Mouse (Mus musculus) ES-Bruce4 (cell line): ENCODE measurements around the gene Gde1. TPM values are rescaled to one million over a fixed set of nuclear protein-coding genes. Genes with fewer than 3 reads are reported as not detected.

Source experiments
- H3K27ac ChIP-seq: 2 replicates; pipeline ENCODE4 v1.5.1; 2012; ENCODE audit warnings: low read length, inconsistent platforms; ENCODE audit not compliant: insufficient read depth
- H3K27me3 ChIP-seq: 2 replicates; pipeline ENCODE4 v1.6.1; 2012; ENCODE audit warnings: mild to moderate bottlenecking, low read length, inconsistent platforms; ENCODE audit not compliant: control insufficient read depth, poor library complexity, insufficient read depth, severe bottlenecking
- H3K36me3 ChIP-seq: 2 replicates; pipeline ENCODE4 v1.6.1; 2012; ENCODE audit warnings: inconsistent platforms, mild to moderate bottlenecking, low read length, moderate library complexity; ENCODE audit not compliant: control insufficient read depth, poor library complexity, insufficient read depth, severe bottlenecking
- H3K4me1 ChIP-seq: one replicate; pipeline ENCODE4 v1.8.1; 2011; ENCODE audit warnings: low read length; ENCODE audit not compliant: control insufficient read depth, insufficient read depth
- H3K4me3 ChIP-seq: 2 replicates; pipeline ENCODE4 v1.5.1; 2011; ENCODE audit warnings: low read depth, mild to moderate bottlenecking, low read length
- H3K9ac ChIP-seq: 2 replicates; pipeline ENCODE4 v1.6.1; 2012; ENCODE audit warnings: low read depth, mild to moderate bottlenecking, inconsistent platforms; ENCODE audit not compliant: poor library complexity, severe bottlenecking
- H3K9me3 ChIP-seq: replicated peaks from 2 replicates; pipeline ENCODE4 v1.6.1; 2012; ENCODE audit warnings: mild to moderate bottlenecking, low read length, inconsistent platforms; ENCODE audit not compliant: control insufficient read depth, poor library complexity, insufficient read depth, severe bottlenecking
- CTCF ChIP-seq: IDR thresholded peaks from one replicate; pipeline ENCODE4 v1.8.1; 2011; ENCODE audit warnings: low read depth, low read length
- EP300 ChIP-seq: IDR thresholded peaks from 2 replicates; pipeline ENCODE4 v1.6.1; 2011; ENCODE audit warnings: low read depth, low read length; ENCODE audit not compliant: insufficient read depth
- POLR2A ChIP-seq: IDR thresholded peaks from one replicate; pipeline ENCODE4 v1.8.1; 2011; ENCODE audit warnings: low read length; ENCODE audit not compliant: insufficient read depth
- polyA plus RNA-seq: library from polyadenylated mRNA; stranded (reverse); fragments of >200 nt; gene quantifications from 2 replicates; pipeline ENCODE4 v1.2.4, GENCODE M21; 2011; ENCODE audit warnings: low read depth; ENCODE audit not compliant: missing spikeins, insufficient read depth, insufficient read length

The Gde1 gene
- polyA plus RNA-seq, 1 experiment = 29.9 TPM

DNA sequence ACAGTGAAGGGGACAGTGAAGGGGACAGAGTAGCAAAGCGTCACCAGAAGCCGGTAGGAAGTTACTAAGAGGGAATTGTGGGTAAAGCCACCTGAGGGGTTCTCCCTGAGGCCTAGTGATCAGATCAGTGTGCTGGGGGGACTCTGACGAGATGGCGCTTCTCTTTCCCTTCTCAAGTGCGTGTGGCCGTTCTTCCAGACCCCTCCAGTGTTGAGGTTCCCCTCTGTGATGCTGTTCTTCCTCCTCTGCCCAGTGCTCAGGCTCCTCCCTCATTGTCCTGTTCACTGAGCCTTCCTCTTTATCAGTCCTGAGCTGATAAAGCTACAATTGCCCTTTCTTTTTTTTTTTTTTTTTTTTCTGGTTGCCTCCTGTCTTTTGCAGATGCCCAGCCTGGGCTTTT, 36.7 kb upstream of the Gde1 start:
- H3K4me1 ChIP-seq = no peaks in the 10 kb centered on the region
- TF ChIP-seq EP300 (no peak), CTCF (no peak), POLR2A (no peak)
- no peaks in the 10 kb centered on the region for H3K9me3 ChIP-seq
- no peak overlapping the region for H3K27ac ChIP-seq
- H3K36me3 ChIP-seq = no peaks in the 10 kb centered on the region
- no peaks in the 10 kb centered on the region for H3K27me3 ChIP-seq
- no peak overlapping the region for H3K4me3 ChIP-seq
- H3K9ac ChIP-seq = no peak overlapping the region

GRCm38 (mm10) chr7:118740532-118741338, 35.2 kb upstream of the Gde1 start:
- Histone ChIP-seq H3K9me3 (no peaks in the 10 kb centered on the region), H3K4me3 (peak overlapping the region; percentile 91), H3K36me3 (no peaks in the 10 kb centered on the region; the same call in 1 of the 2 replicates), H3K27me3 (no peaks in the 10 kb centered on the region), H3K27ac (no peak overlapping the region), H3K9ac (peak overlapping the region; percentile 29; the same call in 1 of the 2 replicates), H3K4me1 (no peaks in the 10 kb centered on the region)
- TF ChIP-seq EP300 (no peak), POLR2A (peak; percentile 8)

- no peaks in the 10 kb centered on the region; the same call in 1 of the 2 replicates for H3K36me3 ChIP-seq
- H3K9me3 ChIP-seq = no peaks in the 10 kb centered on the region
- no peaks in the 10 kb centered on the region for H3K4me1 ChIP-seq
- H3K27me3 ChIP-seq = no peaks in the 10 kb centered on the region
- peak within 1 kb of the TSS; percentile 29; the same call in 1 of the 2 replicates for H3K9ac ChIP-seq
- TF ChIP-seq POLR2A (no peak), CTCF (peak; percentile 80), EP300 (no peak)
- no peak within 1 kb of the TSS for H3K27ac ChIP-seq
- peak within 1 kb of the TSS; percentile 91 for H3K4me3 ChIP-seq
Observed at GRCm38 (mm10) chr7:118739975-118740531, 34.5 kb upstream of the Gde1 start, which contains the start of gene Vps35l. Gene Vps35l (plus strand): TSS chr7:118740226.

DNA sequence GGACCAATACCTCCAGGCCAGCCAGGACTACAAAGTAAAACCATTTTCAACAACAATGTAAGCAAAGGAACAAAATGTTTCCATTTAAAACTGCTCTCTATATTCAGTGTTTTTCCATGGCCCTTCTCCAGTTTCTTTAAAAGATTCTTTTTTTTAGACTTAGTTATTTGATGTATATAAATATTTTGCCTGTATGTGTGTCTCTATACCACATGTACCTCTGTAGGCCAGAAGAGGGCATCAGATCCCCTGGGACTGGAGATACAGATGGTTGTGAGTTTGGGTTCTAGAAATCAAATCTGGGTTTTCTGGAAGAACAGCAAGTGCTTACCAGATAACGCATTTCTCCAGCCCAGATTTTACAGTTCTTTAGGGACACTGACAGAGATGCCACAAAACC, 33.2 kb upstream of the Gde1 start:
- Histone ChIP-seq H3K36me3 (no peaks in the 10 kb centered on the region; the same call in 1 of the 2 replicates), H3K4me3 (no peak overlapping the region), H3K27me3 (no peaks in the 10 kb centered on the region), H3K9ac (no peak overlapping the region), H3K27ac (no peak overlapping the region), H3K4me1 (no peaks in the 10 kb centered on the region), H3K9me3 (no peaks in the 10 kb centered on the region)
- TF ChIP-seq POLR2A (no peak), EP300 (no peak), CTCF (no peak)

DNA sequence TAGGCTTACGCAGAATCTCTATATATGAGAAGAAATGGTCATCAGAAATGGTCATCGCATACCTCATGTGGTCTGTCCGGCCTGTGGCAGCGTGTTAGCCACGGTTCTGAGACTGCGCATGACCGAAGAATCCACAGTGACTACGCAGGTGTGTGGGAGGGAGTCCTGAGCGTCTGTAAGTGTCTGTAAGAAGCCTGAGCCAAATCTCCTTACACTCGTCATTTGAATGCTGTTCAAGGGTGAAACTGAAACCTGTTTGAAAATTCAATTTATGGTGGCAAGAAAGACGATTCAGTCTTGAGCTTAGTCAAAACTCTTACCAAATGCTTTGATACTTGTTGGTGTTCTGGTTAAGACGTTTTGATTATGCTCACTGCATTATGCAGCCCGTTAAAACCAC, 27.6 kb upstream of the Gde1 start:
- Histone ChIP-seq H3K4me1 (no peaks in the 10 kb centered on the region), H3K9ac (no peak overlapping the region), H3K9me3 (no peaks in the 10 kb centered on the region), H3K36me3 (peaks cover 2% of the 10 kb centered on the region; the same call in 1 of the 2 replicates), H3K27ac (no peak overlapping the region), H3K4me3 (no peak overlapping the region), H3K27me3 (no peaks in the 10 kb centered on the region)
- no peak for TF ChIP-seq CTCF
- no peak for TF ChIP-seq POLR2A
- no peak for TF ChIP-seq EP300

GRCm38 (mm10) chr7:118731781-118732180, 26.2 kb upstream of the Gde1 start:
- H3K9me3 ChIP-seq = no peaks in the 10 kb centered on the region
- TF ChIP-seq CTCF = no peak
- TF ChIP-seq EP300 = no peak
- no peak for TF ChIP-seq POLR2A
- no peak overlapping the region for H3K9ac ChIP-seq
- no peak overlapping the region for H3K27ac ChIP-seq
- H3K4me1 ChIP-seq = no peaks in the 10 kb centered on the region
- no peaks in the 10 kb centered on the region for H3K27me3 ChIP-seq
- H3K4me3 ChIP-seq = no peak overlapping the region
- H3K36me3 ChIP-seq = peaks cover 4% of the 10 kb centered on the region; the same call in 1 of the 2 replicates
